In the genomic region with DNA sequence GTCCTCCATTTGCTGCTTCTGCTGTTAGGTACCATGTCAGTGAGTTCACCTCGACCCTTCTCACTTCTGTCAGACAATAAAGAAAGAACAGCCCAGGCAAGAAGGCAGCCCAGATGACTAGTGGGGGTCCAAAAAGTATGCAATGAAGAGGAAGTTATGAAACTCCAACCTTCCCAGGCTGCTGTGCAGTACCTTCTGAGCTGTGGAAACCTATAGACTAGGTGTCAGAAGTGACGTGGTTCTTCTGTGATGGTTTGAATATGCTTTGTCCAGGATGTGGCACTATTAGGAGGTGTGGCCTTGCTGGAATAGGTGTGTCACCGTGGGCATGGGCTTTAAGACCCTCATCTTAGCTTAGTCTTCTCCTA, we compare ENCODE assay signal across 19 mouse cellular contexts. TPM values are rescaled to one million over a fixed set of nuclear protein-coding genes. Genes with fewer than 3 reads are reported as not detected.
"Had no signal": no experiment of that assay in that cellular context is flagged by ENCODE, and none has a peak within 500 bp of the region (broad histone marks: within the 10 kb centered on the region; RNA-seq: fewer than 3 reads in every experiment).

No protein-coding gene starts in this region.

- H3K27ac ChIP-seq: intestine, embryonic 15.5 days; limb, embryonic 10.5 days; limb, embryonic 13.5 days; liver, embryonic 14.5 days; macrophage; midbrain, embryonic 10.5 days; neural tube, embryonic 12.5 days; neural tube, embryonic 15.5 days; stomach, embryonic 15.5 days had no signal

- H3K27me3 ChIP-seq: intestine, embryonic 15.5 days; limb, embryonic 13.5 days; megakaryocyte, embryonic 14.5 days; neural tube, embryonic 12.5 days; neural tube, embryonic 15.5 days; stomach, embryonic 15.5 days had no signal

- DNase-seq: kidney, adult 11 months; kidney, postnatal 4 days; layer of hippocampus, adult 9-11 months; lung, embryonic 14.5 days; retina, postnatal 1 day; right cerebral cortex, postnatal 25 days; spleen, adult 18-20 months; thymus, postnatal 25 days had no signal

- H3K9ac ChIP-seq: intestine, embryonic 15.5 days; limb, embryonic 13.5 days; liver, embryonic 14.5 days; lung, embryonic 14.5 days; neural tube, embryonic 12.5 days; neural tube, embryonic 15.5 days; stomach, embryonic 15.5 days had no signal

- H3K4me3 ChIP-seq: intestine, embryonic 15.5 days; limb, embryonic 10.5 days; limb, embryonic 13.5 days; megakaryocyte, embryonic 14.5 days; midbrain, embryonic 10.5 days; neural tube, embryonic 12.5 days; neural tube, embryonic 15.5 days; stomach, embryonic 15.5 days had no signal

- ATAC-seq: lung, postnatal 0 days had no signal

- H3K4me2 ChIP-seq: intestine, embryonic 15.5 days; limb, embryonic 13.5 days; lung, embryonic 14.5 days; neural tube, embryonic 12.5 days; neural tube, embryonic 15.5 days; stomach, embryonic 15.5 days had no signal

- H3K9me3 ChIP-seq: intestine, embryonic 15.5 days; limb, embryonic 10.5 days; limb, embryonic 13.5 days; megakaryocyte, embryonic 14.5 days; midbrain, embryonic 10.5 days; neural tube, embryonic 12.5 days; neural tube, embryonic 15.5 days; stomach, embryonic 15.5 days had no signal

- H3K4me1 ChIP-seq: intestine, embryonic 15.5 days; limb, embryonic 10.5 days; limb, embryonic 13.5 days; midbrain, embryonic 10.5 days; neural tube, embryonic 12.5 days; neural tube, embryonic 15.5 days; stomach, embryonic 15.5 days had no signal

RNA-seq across cellular contexts. Expression of a gene that starts 27.7 kb away (rescaled TPM):
- polyA plus RNA-seq: liver, embryonic 14.5 days; lung, embryonic 14.5 days; macrophage had no signal
